In genomic region chr9:56608691-56609351, GRCm38 (mm10) we compare ENCODE assay signal across 16 mouse cellular contexts.
DNase-seq lines count a peak whose midpoint lies in the region; ATAC-seq lines count a peak whose summit lies in the region.
"Had no signal": no experiment of that assay in that cellular context is flagged by ENCODE, and none has a peak within 500 bp of the region (broad histone marks: within the 10 kb centered on the region; RNA-seq: fewer than 3 reads in every experiment).

No protein-coding gene starts in this region.

- no peak overlapping the region for H3K4me2 ChIP-seq in hindbrain, embryonic 12.5 days (replicated peaks)
- H3K4me2 ChIP-seq in midbrain, embryonic 13.5 days (replicated peaks): no peak overlapping the region
- H3K4me2 ChIP-seq: liver, embryonic 15.5 days had no signal

- H3K4me3 ChIP-seq in hindbrain, embryonic 12.5 days: no peak overlapping the region
- H3K4me3 ChIP-seq in midbrain, embryonic 13.5 days (replicated peaks): no peak overlapping the region
- H3K4me3 ChIP-seq: erythroblast, embryonic 14.5 days; liver, embryonic 15.5 days had no signal

- H3K27ac ChIP-seq in hindbrain, embryonic 12.5 days: peak overlapping the region; percentile 55; the same call in 1 of the 2 replicates
- peak overlapping the region; percentile 74 for H3K27ac ChIP-seq in midbrain, embryonic 13.5 days
- H3K27ac ChIP-seq: kidney, postnatal 0 days; liver, embryonic 15.5 days had no signal

- 22% methylated on average over 11 of the region's 11 CpGs for WGBS in hindbrain, embryonic 12.5 days
- WGBS in midbrain, embryonic 13.5 days: 12% methylated on average over 11 of the region's 11 CpGs

- H3K9me3 ChIP-seq in hindbrain, embryonic 12.5 days (replicated peaks): no peaks in the 10 kb centered on the region
- no peaks in the 10 kb centered on the region for H3K9me3 ChIP-seq in midbrain, embryonic 13.5 days
- H3K9me3 ChIP-seq: G1E; liver, embryonic 15.5 days had no signal

- peaks cover 46% of the 10 kb centered on the region for H3K4me1 ChIP-seq in hindbrain, embryonic 12.5 days
- H3K4me1 ChIP-seq in midbrain, embryonic 13.5 days (replicated peaks): peaks cover 61% of the 10 kb centered on the region
- H3K4me1 ChIP-seq: liver, embryonic 15.5 days had no signal

- H3K36me3 ChIP-seq in hindbrain, embryonic 12.5 days: no peaks in the 10 kb centered on the region
- no peaks in the 10 kb centered on the region for H3K36me3 ChIP-seq in midbrain, embryonic 13.5 days
- H3K36me3 ChIP-seq: G1E; liver, embryonic 15.5 days had no signal

- peak; percentile 42 to 43 for DNase-seq in cerebellum, postnatal 25 days
- no peak for DNase-seq in cerebellum, adult 11-12 months
- peak; percentile 74 for DNase-seq in A20 (ENCODE audit: low read depth, low spot score)
- no peak for DNase-seq in heart, adult 8-10 months (ENCODE audit: low spot score)
- no peak for DNase-seq in frontal cortex, postnatal 25 days (ENCODE audit: low spot score in 2 of 2)
- no peak for DNase-seq in testis, postnatal 10 days (ENCODE audit: low spot score)
- DNase-seq: adrenal gland, postnatal 14 days; gastrocnemius, postnatal 36 days; lung, postnatal 14 days; thymus, postnatal 14 days had no signal

- H3K27me3 ChIP-seq in hindbrain, embryonic 12.5 days: peaks cover 3% of the 10 kb centered on the region; the same call in 1 of the 2 replicates
- no peaks in the 10 kb centered on the region for H3K27me3 ChIP-seq in midbrain, embryonic 13.5 days

- H3K9ac ChIP-seq in hindbrain, embryonic 12.5 days: no peak overlapping the region
- no peak overlapping the region for H3K9ac ChIP-seq in midbrain, embryonic 13.5 days (replicated peaks)
- H3K9ac ChIP-seq: liver, embryonic 15.5 days had no signal

- no peak for ATAC-seq in hindbrain, embryonic 12.5 days (ENCODE audit: low FRiP score)
- 0 out of 2 replicates have a peak, but pooled peaks have one; percentile 14 for ATAC-seq in midbrain, embryonic 13.5 days

Comparison
In these comparisons a context has a peak if more than half of its experiments do, and no peak if none do; other contexts are left out.
1. DNase-seq: peak in cerebellum, postnatal 25 days (2 of 2) and A20 (single experiment); none in cerebellum, adult 11-12 months (single experiment), heart, adult 8-10 months (single experiment), frontal cortex, postnatal 25 days (0 of 2) and testis, postnatal 10 days (single experiment).